Mouse (Mus musculus) erythroblast, embryonic 14.5 days (primary cell): ENCODE data around the gene Pheta1. TPM values are rescaled to one million over a fixed set of nuclear protein-coding genes. Genes with fewer than 3 reads are reported as not detected.

Source experiments
- H3K27me3 ChIP-seq: 2 replicates; pipeline ENCODE4 v1.6.1; 2012; ENCODE audit warnings: inconsistent platforms; ENCODE audit not compliant: control insufficient read depth
- H3K36me3 ChIP-seq: 2 replicates; pipeline ENCODE4 v1.6.1; 2012; ENCODE audit warnings: mild to moderate bottlenecking, inconsistent platforms; ENCODE audit not compliant: control insufficient read depth
- H3K4me1 ChIP-seq: 2 replicates; pipeline ENCODE4 v1.6.1; 2012; ENCODE audit warnings: inconsistent platforms; ENCODE audit not compliant: control insufficient read depth
- H3K4me3 ChIP-seq: replicated peaks from 2 replicates; pipeline ENCODE3; 2012; ENCODE audit warnings: moderate library complexity, mild to moderate bottlenecking, inconsistent platforms
- H3K9me3 ChIP-seq: 2 replicates; pipeline ENCODE4 v1.6.1; 2012; ENCODE audit warnings: low read length, inconsistent platforms, mixed read lengths; ENCODE audit not compliant: control insufficient read depth
- GATA1 ChIP-seq: IDR thresholded peaks from 2 replicates; pipeline ENCODE4 v1.6.1; 2012; ENCODE audit warnings: low read length, inconsistent platforms, mixed read lengths
- TAL1 ChIP-seq: IDR thresholded peaks from 3 replicates; pipeline ENCODE4 v1.6.1; 2012; ENCODE audit warnings: low read length, inconsistent platforms, mixed read lengths
- polyA plus RNA-seq: library from polyadenylated mRNA; stranded (reverse); fragments of >175 nt; gene quantifications from 2 replicates; pipeline ENCODE4 v1.2.3, GENCODE M21; 2012

The Pheta1 gene
- polyA plus RNA-seq, 1 experiment = 0.17 TPM

GRCm38 (mm10) chr5:121848035-121848519 lies 707 bp upstream of the Pheta1 start:
- TF ChIP-seq TAL1 (no peak), GATA1 (no peak)

GRCm38 (mm10) chr5:121849478-121850349 lies 930 bp downstream of the Pheta1 start:
- peak overlapping the region; percentile 86 for H3K4me3 ChIP-seq
- no peak for TF ChIP-seq GATA1
- no peak for TF ChIP-seq TAL1
- peaks cover 20% of the 10 kb centered on the region for H3K36me3 ChIP-seq
- H3K9me3 ChIP-seq = no peaks in the 10 kb centered on the region
- peaks cover 26% of the 10 kb centered on the region for H3K27me3 ChIP-seq
- peaks cover 29% of the 10 kb centered on the region for H3K4me1 ChIP-seq

More at GRCm38 (mm10) chr5:121848035-121848519, 707 bp upstream of the Pheta1 start:
- Histone ChIP-seq H3K4me1 (peaks cover 35% of the 10 kb centered on the region), H3K27me3 (peaks cover 42% of the 10 kb centered on the region), H3K9me3 (no peaks in the 10 kb centered on the region), H3K4me3 (peak overlapping the region; percentile 86), H3K36me3 (peaks cover 16% of the 10 kb centered on the region)

- peaks cover 19% of the 10 kb centered on the region for H3K4me1 ChIP-seq
- TF ChIP-seq GATA1 = no peak
- TF ChIP-seq TAL1 = no peak
Measured at GRCm38 (mm10) chr5:121853368-121854051, 4.7 kb downstream of the Pheta1 start.

GRCm38 (mm10) chr5:121854768-121855167 lies 6.0 kb downstream of the Pheta1 start:
- Histone ChIP-seq H3K9me3 (no peaks in the 10 kb centered on the region), H3K36me3 (peaks cover 20% of the 10 kb centered on the region), H3K4me1 (peaks cover 9% of the 10 kb centered on the region), H3K4me3 (no peak overlapping the region), H3K27me3 (no peaks in the 10 kb centered on the region)
- no peak for TF ChIP-seq TAL1
- no peak for TF ChIP-seq GATA1

More at GRCm38 (mm10) chr5:121853368-121854051, 4.7 kb downstream of the Pheta1 start:
- H3K27me3 ChIP-seq = no peaks in the 10 kb centered on the region
- H3K9me3 ChIP-seq = no peaks in the 10 kb centered on the region
- H3K36me3 ChIP-seq = peaks cover 20% of the 10 kb centered on the region
- no peak overlapping the region for H3K4me3 ChIP-seq

GRCm38 (mm10) chr5:121856740-121857139 lies 8.0 kb downstream of the Pheta1 start:
- Histone ChIP-seq H3K9me3 (no peaks in the 10 kb centered on the region), H3K4me3 (no peak overlapping the region), H3K27me3 (no peaks in the 10 kb centered on the region), H3K4me1 (no peaks in the 10 kb centered on the region), H3K36me3 (peaks cover 16% of the 10 kb centered on the region)
- TF ChIP-seq TAL1 = no peak
- TF ChIP-seq GATA1 = no peak

- Histone ChIP-seq H3K4me1 (no peaks in the 10 kb centered on the region), H3K36me3 (peaks cover under 1% of the 10 kb centered on the region), H3K27me3 (no peaks in the 10 kb centered on the region), H3K9me3 (no peaks in the 10 kb centered on the region), H3K4me3 (no peak overlapping the region)
- TF ChIP-seq TAL1 = no peak
- no peak for TF ChIP-seq GATA1
Measured at GRCm38 (mm10) chr5:121858427-121858826, 9.6 kb downstream of the Pheta1 start.

- Histone ChIP-seq H3K9me3 (no peaks in the 10 kb centered on the region), H3K27me3 (no peaks in the 10 kb centered on the region), H3K4me1 (peaks cover 5% of the 10 kb centered on the region), H3K4me3 (no peak overlapping the region), H3K36me3 (no peaks in the 10 kb centered on the region)
- TF ChIP-seq GATA1 (no peak), TAL1 (no peak)
Measured at GRCm38 (mm10) chr5:121861964-121862363, 13.2 kb downstream of the Pheta1 start.

GRCm38 (mm10) chr5:121864330-121864729 lies 15.5 kb downstream of the Pheta1 start:
- H3K4me3 ChIP-seq = no peak overlapping the region
- no peaks in the 10 kb centered on the region for H3K9me3 ChIP-seq
- peaks cover 5% of the 10 kb centered on the region for H3K4me1 ChIP-seq
- H3K36me3 ChIP-seq = no peaks in the 10 kb centered on the region; the same call in 1 of the 2 replicates
- TF ChIP-seq GATA1 (no peak), TAL1 (no peak)
- H3K27me3 ChIP-seq = no peaks in the 10 kb centered on the region

- Histone ChIP-seq H3K4me3 (no peak overlapping the region), H3K4me1 (peaks cover 5% of the 10 kb centered on the region), H3K9me3 (no peaks in the 10 kb centered on the region), H3K36me3 (no peaks in the 10 kb centered on the region; the same call in 1 of the 2 replicates), H3K27me3 (no peaks in the 10 kb centered on the region)
- TF ChIP-seq TAL1 (no peak), GATA1 (no peak)
Measured at GRCm38 (mm10) chr5:121867963-121868362, 19.2 kb downstream of the Pheta1 start.
